Mouse (Mus musculus): ENCODE data around the gene Drd4. TPM values are rescaled to one million over a fixed set of nuclear protein-coding genes. Genes with fewer than 3 reads are reported as not detected.
A peak's percentile ranks its signal among the peaks of the same experiment; 100 is the strongest.

Drd4 gene
- polyA plus RNA-seq, 1 experiment from 2014 or later, result 0.64 TPM

DNA sequence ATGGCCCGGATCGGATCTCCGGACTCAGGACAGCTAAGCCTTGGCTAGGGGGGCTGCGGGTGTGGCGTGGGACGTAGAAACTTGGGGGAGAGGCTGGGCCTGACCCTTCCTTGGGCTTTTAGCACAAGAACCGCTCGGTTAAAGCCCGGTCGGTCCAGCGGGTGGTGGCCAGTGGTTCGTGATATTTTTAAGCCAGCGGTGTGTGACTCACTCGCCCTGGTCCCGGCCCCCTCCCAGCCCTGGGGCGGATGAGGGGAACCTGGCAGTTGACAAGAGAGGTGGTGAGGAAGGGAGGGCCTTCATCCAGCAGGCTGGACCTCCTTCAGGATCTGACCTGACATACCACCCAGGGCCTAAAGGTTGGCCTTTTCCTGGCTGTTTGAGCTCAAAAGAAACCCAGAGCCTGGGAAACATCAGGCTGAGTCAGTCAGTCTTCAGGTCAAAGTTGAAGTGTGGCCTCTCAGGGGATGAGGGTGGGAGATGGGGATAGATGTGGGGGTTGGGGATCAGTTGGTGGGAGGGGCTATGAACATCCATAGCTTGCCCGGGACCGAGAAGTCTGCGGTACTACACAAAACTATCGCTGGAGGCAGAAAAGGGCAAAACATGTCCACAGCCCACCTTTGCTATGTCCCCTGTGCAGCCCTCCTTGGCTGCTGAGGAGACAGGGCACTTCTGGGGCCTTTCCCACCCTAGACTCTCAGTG lies 47.6 kb downstream of the Drd4 start:
- peak overlapping the region; percentile 32; the same call in 1 of the 2 replicates for H3K4me2 ChIP-seq

GRCm38 (mm10) chr7:141340023-141340422 lies 48.2 kb downstream of the Drd4 start:
- H3K27ac ChIP-seq (replicated peaks), result no peak overlapping the region
- peaks cover 6% of the 10 kb centered on the region for H3K4me1 ChIP-seq (replicated peaks)
- H3K36me3 ChIP-seq, result no peaks in the 10 kb centered on the region
- WGBS, result 86% methylated on average over 7 of the region's 7 CpGs
- H3K4me3 ChIP-seq, result no peak overlapping the region
- ATAC-seq (ENCODE audit: low FRiP score, low read depth), result no peak
- no peaks in the 10 kb centered on the region for H3K9me3 ChIP-seq
- H3K27me3 ChIP-seq, result no peaks in the 10 kb centered on the region
- no peak overlapping the region for H3K9ac ChIP-seq
- H3K4me2 ChIP-seq, result no peak overlapping the region

More for the DNA sequence above, 47.6 kb downstream of the Drd4 start:
- Histone ChIP-seq H3K9ac (0 out of 2 replicates have a peak overlapping the region, but pooled peaks have one; percentile 8), H3K9me3 (no peaks in the 10 kb centered on the region), H3K27ac (replicated peaks) (no peak overlapping the region), H3K36me3 (no peaks in the 10 kb centered on the region), H3K4me3 (no peak overlapping the region), H3K4me1 (replicated peaks) (peaks cover 6% of the 10 kb centered on the region), H3K27me3 (no peaks in the 10 kb centered on the region)
- 48% methylated on average over 20 of the region's 20 CpGs for WGBS
- ATAC-seq (ENCODE audit: low FRiP score, low read depth), result no peak

DNA sequence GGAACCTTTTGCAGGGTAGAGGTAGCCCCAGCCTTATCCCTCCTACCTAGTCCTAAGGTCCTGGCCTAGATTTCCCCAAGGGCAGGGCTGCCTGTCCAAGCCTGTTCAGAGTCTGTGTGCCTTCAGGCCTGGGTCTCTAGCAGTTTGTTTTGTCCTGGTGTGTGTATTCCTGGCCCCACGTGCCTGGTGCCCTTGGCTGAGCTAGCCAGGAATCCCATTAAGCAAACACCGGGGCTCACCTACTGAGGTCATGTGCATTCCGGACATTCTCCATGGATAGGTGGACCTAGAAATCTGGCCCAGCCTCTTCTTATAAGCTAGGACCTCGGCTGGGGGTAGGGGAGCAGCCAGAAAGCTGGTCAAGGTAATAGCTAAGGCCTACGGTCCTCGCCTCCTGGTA lies 48.7 kb downstream of the Drd4 start:
- Histone ChIP-seq H3K27me3 (no peaks in the 10 kb centered on the region), H3K4me2 (no peak overlapping the region), H3K27ac (replicated peaks) (no peak overlapping the region), H3K4me3 (no peak overlapping the region), H3K9ac (no peak overlapping the region), H3K36me3 (no peaks in the 10 kb centered on the region), H3K4me1 (replicated peaks) (peaks cover 6% of the 10 kb centered on the region), H3K9me3 (no peaks in the 10 kb centered on the region)
- WGBS, result 87% methylated on average over 6 of the region's 6 CpGs
- ATAC-seq (ENCODE audit: low FRiP score, low read depth), result no peak

DNA sequence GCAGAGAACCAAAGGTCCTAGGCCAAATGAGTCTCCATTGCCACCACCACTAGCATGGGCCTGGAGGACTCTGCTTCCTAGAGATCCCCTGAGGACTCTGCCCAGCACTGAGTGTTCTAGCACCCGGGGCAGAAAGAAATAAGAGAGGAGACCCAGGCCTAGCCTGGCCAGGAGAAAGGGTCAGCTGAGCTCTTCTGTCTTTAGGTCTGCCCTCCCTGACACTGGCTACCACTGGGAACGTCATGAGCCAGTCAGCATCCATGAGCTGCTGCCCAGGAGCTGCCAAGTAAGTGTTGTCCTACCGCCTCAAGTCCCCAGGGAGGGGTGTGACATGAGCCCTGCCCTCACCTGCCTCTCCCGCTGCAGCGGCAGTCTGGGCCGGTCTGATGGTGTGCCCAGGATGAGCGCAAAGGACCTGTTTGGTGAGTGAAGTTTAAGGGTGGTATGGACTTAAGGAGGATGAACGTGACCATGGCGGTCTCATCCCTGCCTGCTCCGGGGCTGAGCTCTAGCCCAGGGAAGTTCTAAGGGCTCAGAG lies 50.0 kb downstream of the Drd4 start:
- no peak overlapping the region for H3K9ac ChIP-seq
- no peaks in the 10 kb centered on the region for H3K36me3 ChIP-seq
- WGBS, result 80% methylated on average over 10 of the region's 10 CpGs
- peaks cover 6% of the 10 kb centered on the region for H3K4me1 ChIP-seq (replicated peaks)
- H3K27me3 ChIP-seq, result no peaks in the 10 kb centered on the region
- H3K27ac ChIP-seq (replicated peaks), result no peak overlapping the region
- no peak overlapping the region for H3K4me3 ChIP-seq
- ATAC-seq (ENCODE audit: low FRiP score, low read depth), result no peak
- H3K4me2 ChIP-seq, result no peak overlapping the region
- H3K9me3 ChIP-seq, result no peaks in the 10 kb centered on the region

- H3K9me3 ChIP-seq, result no peaks in the 10 kb centered on the region
- no peaks in the 10 kb centered on the region for H3K36me3 ChIP-seq
- H3K4me2 ChIP-seq, result no peak overlapping the region
- no peak overlapping the region for H3K9ac ChIP-seq
- peaks cover 6% of the 10 kb centered on the region for H3K4me1 ChIP-seq (replicated peaks)
- 54% methylated on average over 2 of the region's 2 CpGs for WGBS
- no peak overlapping the region for H3K27ac ChIP-seq (replicated peaks)
- no peaks in the 10 kb centered on the region for H3K27me3 ChIP-seq
- ATAC-seq (ENCODE audit: low FRiP score, low read depth), result no peak
- no peak overlapping the region for H3K4me3 ChIP-seq
These were observed 51.4 kb downstream of the Drd4 start for GRCm38 (mm10) chr7:141343230-141343629.

GRCm38 (mm10) chr7:141343696-141344095 lies 51.9 kb downstream of the Drd4 start:
- Histone ChIP-seq H3K4me2 (no peak overlapping the region), H3K4me1 (replicated peaks) (peaks cover 4% of the 10 kb centered on the region), H3K4me3 (no peak overlapping the region), H3K27me3 (no peaks in the 10 kb centered on the region), H3K9ac (no peak overlapping the region), H3K36me3 (no peaks in the 10 kb centered on the region), H3K9me3 (no peaks in the 10 kb centered on the region), H3K27ac (replicated peaks) (no peak overlapping the region)
- ATAC-seq (ENCODE audit: low FRiP score, low read depth), result no peak
- WGBS, result 78% methylated on average over 7 of the region's 7 CpGs

GRCm38 (mm10) chr7:141344787-141345186 lies 53.0 kb downstream of the Drd4 start:
- Histone ChIP-seq H3K4me1 (replicated peaks) (no peaks in the 10 kb centered on the region), H3K4me3 (no peak overlapping the region), H3K9ac (no peak overlapping the region), H3K27ac (replicated peaks) (no peak overlapping the region), H3K4me2 (no peak overlapping the region), H3K27me3 (no peaks in the 10 kb centered on the region), H3K9me3 (no peaks in the 10 kb centered on the region), H3K36me3 (no peaks in the 10 kb centered on the region)
- no peak for ATAC-seq (ENCODE audit: low FRiP score, low read depth)
- 90% methylated on average over 5 of the region's 5 CpGs for WGBS

Other genes with a start within 250 kb of the Drd4 start
- 45.6 and 57.3 TPM in 2 replicates for gene B4galnt4, start 230.9 kb upstream of the Drd4 start, polyA plus RNA-seq (2015; fragmentation: Nextera tagmentation; extraction: Ambion mirVana)
- 0.25 and 0.29 TPM in 2 replicates for gene Pkp3, start 213.8 kb upstream of the Drd4 start, polyA plus RNA-seq (2015; fragmentation: Nextera tagmentation; extraction: Ambion mirVana)
- 3.2 and 3.3 TPM in 2 replicates for gene Sigirr, start 191.4 kb upstream of the Drd4 start, polyA plus RNA-seq (2015; fragmentation: Nextera tagmentation; extraction: Ambion mirVana)
- gene Ano9, start 174.2 kb upstream of the Drd4 start, polyA plus RNA-seq (2015; fragmentation: Nextera tagmentation; extraction: Ambion mirVana), result 0.41 and 0.47 TPM in 2 replicates
- gene Ptdss2, start 169.6 kb upstream of the Drd4 start, polyA plus RNA-seq (2015; fragmentation: Nextera tagmentation; extraction: Ambion mirVana), result 80.2 and 97.6 TPM in 2 replicates
- gene Rnh1, start 119.1 kb upstream of the Drd4 start, polyA plus RNA-seq (2015; fragmentation: Nextera tagmentation; extraction: Ambion mirVana), result 49.5 and 53.2 TPM in 2 replicates
- 182 and 186 TPM in 2 replicates for gene Hras, start 98.0 kb upstream of the Drd4 start, polyA plus RNA-seq (2015; fragmentation: Nextera tagmentation; extraction: Ambion mirVana)
- gene Lrrc56, start 97.8 kb upstream of the Drd4 start, polyA plus RNA-seq (2015; fragmentation: Nextera tagmentation; extraction: Ambion mirVana), result 8.8 and 11.2 TPM in 2 replicates
- gene Lmntd2, start 77.9 kb upstream of the Drd4 start, polyA plus RNA-seq (2015; fragmentation: Nextera tagmentation; extraction: Ambion mirVana), result 0.68 and 0.70 TPM in 2 replicates
- 24.5 and 25.7 TPM in 2 replicates for gene Rassf7, start 76.1 kb upstream of the Drd4 start, polyA plus RNA-seq (2015; fragmentation: Nextera tagmentation; extraction: Ambion mirVana)
- 66.1 and 71.7 TPM in 2 replicates for gene Phrf1, start 63.2 kb upstream of the Drd4 start, polyA plus RNA-seq (2015; fragmentation: Nextera tagmentation; extraction: Ambion mirVana)
- 1.5 and 6.1 TPM in 2 replicates for gene Irf7, start 25.5 kb upstream of the Drd4 start, polyA plus RNA-seq (2015; fragmentation: Nextera tagmentation; extraction: Ambion mirVana)
- not detected in 2 replicates for gene Cdhr5, start 15.2 kb upstream of the Drd4 start, polyA plus RNA-seq (2015; fragmentation: Nextera tagmentation; extraction: Ambion mirVana)
- 2.8 and 4.1 TPM in 2 replicates for gene Sct, start 12.9 kb upstream of the Drd4 start, polyA plus RNA-seq (2015; fragmentation: Nextera tagmentation; extraction: Ambion mirVana)
- gene Deaf1, start 35.7 kb downstream of the Drd4 start, polyA plus RNA-seq (2015; fragmentation: Nextera tagmentation; extraction: Ambion mirVana), result 169 and 205 TPM in 2 replicates
- gene Tmem80, start 35.7 kb downstream of the Drd4 start, polyA plus RNA-seq (2015; fragmentation: Nextera tagmentation; extraction: Ambion mirVana), result 54.7 and 58.8 TPM in 2 replicates
- gene Eps8l2, start 46.9 kb downstream of the Drd4 start, polyA plus RNA-seq (2015; fragmentation: Nextera tagmentation; extraction: Ambion mirVana), result 1.00 and 1.2 TPM in 2 replicates
- gene Taldo1, start 100.2 kb downstream of the Drd4 start, polyA plus RNA-seq (2015; fragmentation: Nextera tagmentation; extraction: Ambion mirVana), result 286 and 298 TPM in 2 replicates
- gene Gatd1, start 122.1 kb downstream of the Drd4 start, polyA plus RNA-seq (2015; fragmentation: Nextera tagmentation; extraction: Ambion mirVana), result 52.5 and 53.3 TPM in 2 replicates
- gene Cend1, start 137.5 kb downstream of the Drd4 start, polyA plus RNA-seq (2015; fragmentation: Nextera tagmentation; extraction: Ambion mirVana), result 153 and 184 TPM in 2 replicates
- 94.0 and 107 TPM in 2 replicates for gene Slc25a22, start 145.9 kb downstream of the Drd4 start, polyA plus RNA-seq (2015; fragmentation: Nextera tagmentation; extraction: Ambion mirVana)
- 3.9 and 4.5 TPM in 2 replicates for gene Pidd1, start 152.0 kb downstream of the Drd4 start, polyA plus RNA-seq (2015; fragmentation: Nextera tagmentation; extraction: Ambion mirVana)
- gene Rplp2, start 155.4 kb downstream of the Drd4 start, polyA plus RNA-seq (2015; fragmentation: Nextera tagmentation; extraction: Ambion mirVana), result 674 and 754 TPM in 2 replicates
- 19.7 and 19.8 TPM in 2 replicates for gene Pnpla2, start 163.2 kb downstream of the Drd4 start, polyA plus RNA-seq (2015; fragmentation: Nextera tagmentation; extraction: Ambion mirVana)
- gene Cracr2b, start 169.1 kb downstream of the Drd4 start, polyA plus RNA-seq (2015; fragmentation: Nextera tagmentation; extraction: Ambion mirVana), result 7.1 and 9.5 TPM in 2 replicates
- 20.6 and 20.7 TPM in 2 replicates for gene Cd151, start 175.4 kb downstream of the Drd4 start, polyA plus RNA-seq (2015; fragmentation: Nextera tagmentation; extraction: Ambion mirVana)
- 85.9 and 86.2 TPM in 2 replicates for gene Polr2l, start 183.1 kb downstream of the Drd4 start, polyA plus RNA-seq (2015; fragmentation: Nextera tagmentation; extraction: Ambion mirVana)
- gene Tspan4, start 183.2 kb downstream of the Drd4 start, polyA plus RNA-seq (2015; fragmentation: Nextera tagmentation; extraction: Ambion mirVana), result 63.2 and 66.7 TPM in 2 replicates
- 48.2 and 49.0 TPM in 2 replicates for gene Chid1, start 247.9 kb downstream of the Drd4 start, polyA plus RNA-seq (2015; fragmentation: Nextera tagmentation; extraction: Ambion mirVana)

Data from hindbrain, embryonic 15.5 days (tissue).